Mouse (Mus musculus) embryonic facial prominence, embryonic 15.5 days (tissue): ENCODE data around the gene Olfr1220. TPM values are rescaled to one million over a fixed set of nuclear protein-coding genes. Genes with fewer than 3 reads are reported as not detected.

ENCODE experiments used
- ATAC-seq: fragments of 200-750 bp; cut with Nextera tagmentation; 2 replicates; pipeline ENCODE4 v1.8.0; 2017; ENCODE audit warnings: low read depth, moderate TSS enrichment; ENCODE audit not compliant: insufficient number of reproducible peaks, low FRiP score, low TSS enrichment
- H3K27ac ChIP-seq: fragments of 300-500 bp; sonication (generic); replicated peaks from 2 replicates; pipeline ENCODE4 v1.5.1; 2015; ENCODE audit warnings: mild to moderate bottlenecking, inconsistent platforms
- H3K27me3 ChIP-seq: fragments of 300-500 bp; sonication (generic); 2 replicates; pipeline ENCODE4 v1.6.1; 2015; ENCODE audit warnings: inconsistent platforms
- H3K36me3 ChIP-seq: fragments of 300-500 bp; sonication (generic); 2 replicates; pipeline ENCODE4 v1.6.1; 2015; ENCODE audit warnings: mild to moderate bottlenecking, inconsistent platforms
- H3K4me1 ChIP-seq: fragments of 300-500 bp; sonication (generic); 2 replicates; pipeline ENCODE4 v1.6.1; 2015; ENCODE audit warnings: inconsistent platforms
- H3K4me2 ChIP-seq: fragments of 300-500 bp; sonication (generic); replicated peaks from 2 replicates; pipeline ENCODE4 v1.6.1; 2015; ENCODE audit warnings: mild to moderate bottlenecking, inconsistent platforms
- H3K4me3 ChIP-seq: fragments of 300-500 bp; sonication (generic); replicated peaks from 2 replicates; pipeline ENCODE4 v1.5.1; 2015; ENCODE audit warnings: mild to moderate bottlenecking, inconsistent platforms
- H3K9ac ChIP-seq: fragments of 300-500 bp; sonication (generic); 2 replicates; pipeline ENCODE4 v1.6.1; 2015; ENCODE audit warnings: inconsistent platforms
- H3K9me3 ChIP-seq: fragments of 300-500 bp; sonication (generic); replicated peaks from 2 replicates; pipeline ENCODE4 v1.6.1; 2016; ENCODE audit warnings: inconsistent platforms
- WGBS: fragments of 180-500 bp; shearing (Covaris S2); methylation state at CpG from one replicate; pipeline ENCODE4 v1.1.7; 2015; 5-methylcytosine and 5-hydroxymethylcytosine counted together
- polyA plus RNA-seq: library from polyadenylated mRNA; unstranded; fragments of >200 nt; fragmentation: Nextera tagmentation; extraction: Ambion mirVana; gene quantifications from 2 replicates; pipeline ENCODE4 v1.2.1, GENCODE M21; 2015

Olfr1220 gene
- polyA plus RNA-seq: not detected in 2 replicates

DNA sequence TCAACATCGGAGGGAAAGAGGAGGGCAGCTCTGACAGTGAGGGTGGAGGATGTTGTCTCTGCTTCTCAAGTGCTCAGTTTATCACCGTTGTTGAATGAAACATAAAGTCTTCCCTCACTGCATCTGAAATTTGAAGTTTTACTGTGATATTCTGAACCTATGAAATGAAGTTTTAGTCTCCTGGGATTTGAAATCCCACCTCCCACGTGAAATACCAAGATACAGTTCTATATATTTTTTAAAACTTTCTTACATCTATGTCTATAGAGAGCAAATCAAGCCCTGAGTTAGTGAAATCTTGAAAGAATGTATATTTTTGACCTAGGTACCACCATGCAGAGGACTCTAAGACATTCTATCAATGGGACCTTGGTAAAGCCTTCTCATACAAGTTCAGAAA is at the start of gene Olfr1220:
Gene Olfr1220, minus strand, starts transcription at position 101 of the 400 bp plus-strand sequence.
- ATAC-seq: no peak
- WGBS: 79% methylated on average over 3 of the region's 3 CpGs

DNA sequence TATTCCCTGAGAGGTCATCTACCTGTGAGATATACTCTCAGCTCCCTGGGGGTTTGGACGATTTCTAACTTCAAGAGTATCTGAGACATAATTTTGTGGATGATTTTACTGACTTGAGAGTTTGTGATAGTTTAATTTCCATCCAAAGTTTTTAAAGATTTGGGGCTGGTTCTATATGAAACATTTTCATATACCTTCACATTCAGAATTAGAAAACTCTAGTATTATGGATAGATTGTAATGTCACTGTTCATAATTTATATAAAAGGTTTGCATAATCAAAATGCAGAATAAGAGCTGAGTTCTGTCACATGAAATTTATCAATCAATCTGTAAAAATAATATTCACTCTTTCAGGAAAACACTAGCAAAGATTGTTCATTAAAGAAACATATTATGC is 44.8 kb upstream of the Olfr1220 start, which contains the start of gene Olfr1223:
Gene Olfr1223, minus strand, starts transcription at position 101 of the 400 bp plus-strand sequence.
- 71% methylated on average over 1 of the region's 1 CpGs for WGBS
- no peak for ATAC-seq
- H3K4me2 ChIP-seq: no peak within 1 kb of the TSS
- H3K9me3 ChIP-seq: no peaks in the 10 kb centered on the region
- no peaks in the 10 kb centered on the region for H3K4me1 ChIP-seq
- no peak within 1 kb of the TSS for H3K9ac ChIP-seq
- H3K36me3 ChIP-seq: no peaks in the 10 kb centered on the region
- no peaks in the 10 kb centered on the region for H3K27me3 ChIP-seq
- H3K27ac ChIP-seq: no peak within 1 kb of the TSS
- H3K4me3 ChIP-seq: no peak within 1 kb of the TSS

More for the DNA sequence above, at the start of gene Olfr1220:
- H3K27ac ChIP-seq: no peak within 1 kb of the TSS
- H3K36me3 ChIP-seq: no peaks in the 10 kb centered on the region
- H3K27me3 ChIP-seq: no peaks in the 10 kb centered on the region
- no peaks in the 10 kb centered on the region for H3K9me3 ChIP-seq
- H3K4me3 ChIP-seq: no peak within 1 kb of the TSS
- no peak within 1 kb of the TSS for H3K4me2 ChIP-seq
- H3K9ac ChIP-seq: no peak within 1 kb of the TSS
- H3K4me1 ChIP-seq: no peaks in the 10 kb centered on the region

DNA sequence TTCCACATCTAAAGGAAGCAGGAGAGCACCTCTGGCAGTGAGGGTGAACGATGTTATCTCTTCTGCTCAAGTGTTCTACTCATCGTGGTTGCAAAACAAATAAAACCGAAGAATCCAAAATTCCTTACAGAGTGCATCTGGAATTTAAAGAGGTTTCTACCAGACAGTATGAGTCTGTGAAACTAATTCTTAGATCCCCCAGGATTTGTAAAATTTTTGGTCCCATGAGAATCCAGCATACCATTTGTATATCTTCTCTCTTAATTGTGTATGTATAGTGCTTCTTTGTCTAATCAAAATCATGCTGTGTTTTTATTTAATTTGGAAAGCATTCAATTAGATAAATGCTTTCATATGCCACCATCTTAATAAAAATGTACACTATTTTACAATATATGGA is 26.3 kb upstream of the Olfr1220 start, which contains the start of gene Olfr1222:
Gene Olfr1222, minus strand, starts transcription at position 101 of the 400 bp plus-strand sequence.
- Histone ChIP-seq H3K9me3 (no peaks in the 10 kb centered on the region), H3K9ac (no peak within 1 kb of the TSS), H3K4me3 (no peak within 1 kb of the TSS), H3K4me1 (no peaks in the 10 kb centered on the region), H3K27me3 (no peaks in the 10 kb centered on the region), H3K36me3 (no peaks in the 10 kb centered on the region), H3K4me2 (no peak within 1 kb of the TSS), H3K27ac (no peak within 1 kb of the TSS)
- no peak for ATAC-seq
- WGBS: 59% methylated on average over 3 of the region's 3 CpGs

DNA sequence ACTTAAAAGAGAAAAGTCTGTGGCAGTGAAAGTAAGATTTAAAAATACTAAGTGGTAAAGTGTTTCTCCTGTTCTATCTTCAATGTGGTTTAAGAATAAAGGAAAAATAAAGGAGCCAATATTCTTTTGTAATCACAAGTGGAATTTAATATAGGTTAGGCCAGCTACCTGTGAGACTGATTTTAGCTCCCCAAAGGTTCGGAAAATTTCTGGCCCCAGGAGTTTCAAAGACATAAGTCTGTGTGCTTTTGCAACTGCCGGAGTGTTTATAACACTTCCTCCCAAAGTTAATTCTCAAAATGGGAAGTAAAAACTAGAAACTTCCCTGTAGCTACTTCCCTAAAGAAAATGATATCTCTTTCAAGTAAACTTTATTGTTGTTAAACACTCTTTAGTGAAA is 10.5 kb upstream of the Olfr1220 start, which contains the start of gene Olfr1221:
Gene Olfr1221, minus strand, starts transcription at position 101 of the 400 bp plus-strand sequence.
- Histone ChIP-seq H3K27me3 (no peaks in the 10 kb centered on the region), H3K9ac (no peak within 1 kb of the TSS), H3K27ac (no peak within 1 kb of the TSS), H3K9me3 (no peaks in the 10 kb centered on the region), H3K4me2 (no peak within 1 kb of the TSS), H3K4me1 (no peaks in the 10 kb centered on the region), H3K4me3 (no peak within 1 kb of the TSS), H3K36me3 (no peaks in the 10 kb centered on the region)
- WGBS: 74% methylated on average over 2 of the region's 2 CpGs
- no peak for ATAC-seq

DNA sequence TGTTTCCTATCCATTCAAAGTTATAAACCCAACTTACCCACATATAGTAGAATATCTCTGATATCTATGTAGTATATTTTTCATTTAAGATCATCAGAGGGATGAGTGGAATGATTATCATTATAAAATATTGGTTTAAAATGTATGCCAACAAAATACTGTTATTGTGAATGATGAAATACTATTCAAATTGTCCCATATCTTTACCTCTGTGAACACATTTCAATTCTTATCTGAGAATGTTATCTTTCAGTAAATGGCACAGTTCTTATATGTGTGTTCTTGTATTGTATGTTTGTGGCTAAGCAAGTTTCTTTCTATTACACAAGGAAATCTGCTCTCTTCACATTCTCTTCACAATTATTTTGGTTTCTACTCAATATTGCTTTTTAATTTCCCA is 984 bp downstream of the Olfr1220 start:
- Histone ChIP-seq H3K4me1 (no peaks in the 10 kb centered on the region), H3K9me3 (no peaks in the 10 kb centered on the region), H3K4me3 (no peak overlapping the region), H3K36me3 (no peaks in the 10 kb centered on the region), H3K9ac (no peak overlapping the region), H3K4me2 (no peak overlapping the region), H3K27me3 (no peaks in the 10 kb centered on the region), H3K27ac (no peak overlapping the region)
- ATAC-seq: no peak

DNA sequence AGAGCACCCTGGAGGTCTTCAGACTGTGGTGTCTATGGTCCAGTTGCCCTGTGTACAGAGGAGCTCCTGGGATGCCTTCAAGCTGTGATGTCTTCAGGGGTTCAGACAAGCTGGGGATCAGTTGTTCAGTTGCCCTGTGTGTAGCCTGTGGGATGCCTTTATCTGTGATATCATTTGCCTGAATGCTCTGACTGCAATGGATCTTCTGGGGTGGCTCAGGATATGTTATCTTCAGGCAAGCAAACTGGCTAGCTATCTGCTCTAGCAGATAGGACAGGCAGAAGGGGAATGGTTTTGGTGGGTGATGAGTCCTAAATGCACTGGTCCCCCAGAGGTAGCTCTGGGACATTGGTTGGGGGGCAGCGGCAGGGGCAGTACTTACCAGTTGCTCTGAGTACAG is 12.8 kb downstream of the Olfr1220 start:
- WGBS: 92% methylated on average over 1 of the region's 1 CpGs
- Histone ChIP-seq H3K4me3 (no peak overlapping the region), H3K27ac (no peak overlapping the region), H3K9me3 (no peaks in the 10 kb centered on the region), H3K4me1 (no peaks in the 10 kb centered on the region), H3K27me3 (no peaks in the 10 kb centered on the region), H3K36me3 (no peaks in the 10 kb centered on the region), H3K4me2 (no peak overlapping the region), H3K9ac (no peak overlapping the region)
- ATAC-seq: no peak

DNA sequence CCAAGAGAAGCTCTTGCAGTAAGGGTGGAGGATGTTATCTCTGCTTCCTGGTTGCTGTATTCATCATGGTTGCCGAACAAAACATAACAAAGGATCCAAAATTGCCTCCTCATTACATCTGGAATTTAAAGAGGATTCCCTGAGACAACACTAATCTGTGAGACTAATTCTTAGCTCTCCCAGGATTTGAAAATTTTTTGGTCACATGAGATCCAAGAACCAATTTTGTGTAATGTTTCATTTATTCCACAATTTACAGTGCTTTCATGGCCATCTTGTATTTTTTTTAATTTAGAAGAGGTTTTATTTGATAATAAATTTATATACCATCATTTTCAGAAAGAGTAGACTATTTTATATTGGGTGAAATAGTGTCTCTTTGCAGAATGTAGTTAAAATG is 23.2 kb downstream of the Olfr1220 start, which contains the start of gene Olfr1219:
Gene Olfr1219, minus strand, starts transcription at position 101 of the 400 bp plus-strand sequence.
- ATAC-seq: no peak
- WGBS: 54% methylated on average over 1 of the region's 1 CpGs
- Histone ChIP-seq H3K9me3 (no peaks in the 10 kb centered on the region), H3K9ac (no peak within 1 kb of the TSS), H3K27ac (no peak within 1 kb of the TSS), H3K4me2 (no peak within 1 kb of the TSS), H3K36me3 (no peaks in the 10 kb centered on the region), H3K4me3 (no peak within 1 kb of the TSS), H3K27me3 (no peaks in the 10 kb centered on the region), H3K4me1 (no peaks in the 10 kb centered on the region)

DNA sequence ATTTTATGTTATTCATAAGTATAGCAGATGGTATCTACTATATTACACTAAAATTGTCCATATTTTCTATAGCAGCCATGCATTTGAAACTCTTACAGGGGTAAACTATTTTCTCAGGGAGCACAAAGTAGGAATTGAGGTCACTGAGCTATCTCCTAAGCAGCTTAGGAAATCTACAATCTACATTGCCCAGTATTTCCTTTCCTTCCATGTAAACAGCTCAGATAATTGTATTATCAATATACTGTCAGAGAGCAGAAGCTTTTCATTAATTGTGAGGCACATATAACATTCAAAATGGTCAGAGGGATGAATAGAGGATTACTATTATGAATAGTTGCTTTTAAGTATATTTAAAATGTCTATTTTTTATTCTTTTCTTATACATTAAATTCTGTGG is 25.1 kb downstream of the Olfr1220 start:
- no peaks in the 10 kb centered on the region for H3K36me3 ChIP-seq
- no peak for ATAC-seq
- no peaks in the 10 kb centered on the region for H3K27me3 ChIP-seq
- no peaks in the 10 kb centered on the region for H3K4me1 ChIP-seq
- H3K9ac ChIP-seq: no peak overlapping the region
- H3K4me3 ChIP-seq: no peak overlapping the region
- H3K4me2 ChIP-seq: no peak overlapping the region
- no peaks in the 10 kb centered on the region for H3K9me3 ChIP-seq
- no peak overlapping the region for H3K27ac ChIP-seq

DNA sequence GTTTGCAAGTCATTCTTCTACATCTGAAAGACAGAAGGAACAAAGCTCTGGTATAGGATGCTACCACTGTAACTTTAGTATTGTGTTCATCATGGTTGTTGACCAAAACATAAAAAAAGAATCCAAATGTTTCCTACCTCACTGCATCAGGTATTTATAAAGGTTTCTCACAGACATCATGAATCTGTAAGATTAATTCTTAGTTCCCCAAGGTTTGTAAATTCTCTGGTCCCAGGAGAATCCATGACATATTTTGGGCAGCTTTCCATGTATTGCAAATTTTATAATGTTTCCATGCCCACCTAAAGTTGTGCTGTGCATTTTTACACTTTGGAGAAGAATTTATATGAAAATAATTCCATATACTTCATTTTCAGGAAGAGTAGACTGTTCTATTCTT is 45.5 kb downstream of the Olfr1220 start, which contains the start of gene Olfr1218:
Gene Olfr1218, minus strand, starts transcription at position 101 of the 400 bp plus-strand sequence.
- Histone ChIP-seq H3K36me3 (no peaks in the 10 kb centered on the region), H3K27ac (no peak within 1 kb of the TSS), H3K9ac (no peak within 1 kb of the TSS), H3K27me3 (no peaks in the 10 kb centered on the region), H3K4me2 (no peak within 1 kb of the TSS), H3K9me3 (no peaks in the 10 kb centered on the region), H3K4me1 (no peaks in the 10 kb centered on the region), H3K4me3 (no peak within 1 kb of the TSS)
- ATAC-seq: no peak

Other genes starting within 250 kb of the Olfr1220 start
- not detected in 2 replicates for gene Olfr1206, start 243.6 kb downstream of the Olfr1220 start, polyA plus RNA-seq
- gene Olfr1208, start 204.5 kb downstream of the Olfr1220 start, polyA plus RNA-seq: 0.11 TPM in 1 of 2 replicates, not detected in the other
- gene Olfr1209, start 191.7 kb downstream of the Olfr1220 start, polyA plus RNA-seq: not detected in 2 replicates
- gene Olfr1211, start 168.7 kb downstream of the Olfr1220 start, polyA plus RNA-seq: not detected in 2 replicates
- not detected in 2 replicates for gene Olfr1212, start 152.9 kb downstream of the Olfr1220 start, polyA plus RNA-seq
- 0.09 TPM in 1 of 2 replicates, not detected in the other for gene Gm13762, start 126.6 kb downstream of the Olfr1220 start, polyA plus RNA-seq
- not detected in 2 replicates for gene Olfr1214, start 114.2 kb downstream of the Olfr1220 start, polyA plus RNA-seq
- not detected in 2 replicates for gene Olfr1215, start 99.9 kb downstream of the Olfr1220 start, polyA plus RNA-seq
- not detected in 2 replicates for gene Olfr1216, start 88.5 kb downstream of the Olfr1220 start, polyA plus RNA-seq
- 0.04 TPM in 1 of 2 replicates, not detected in the other for gene Olfr1217, start 74.8 kb downstream of the Olfr1220 start, polyA plus RNA-seq
- gene Olfr1218, start 45.6 kb downstream of the Olfr1220 start, polyA plus RNA-seq: not detected in 2 replicates
- gene Olfr1219, start 23.3 kb downstream of the Olfr1220 start, polyA plus RNA-seq: not detected in 2 replicates
- 0.24 TPM in 1 of 2 replicates, not detected in the other for gene Olfr1221, start 10.4 kb upstream of the Olfr1220 start, polyA plus RNA-seq
- 0.05 TPM in 1 of 2 replicates, not detected in the other for gene Olfr1222, start 26.2 kb upstream of the Olfr1220 start, polyA plus RNA-seq
- not detected in 2 replicates for gene Olfr1223, start 44.7 kb upstream of the Olfr1220 start, polyA plus RNA-seq
- not detected in 2 replicates for gene Olfr1224-ps1, start 57.3 kb upstream of the Olfr1220 start, polyA plus RNA-seq
- not detected in 2 replicates for gene Olfr1225, start 67.8 kb upstream of the Olfr1220 start, polyA plus RNA-seq
- gene Olfr1226, start 93.2 kb upstream of the Olfr1220 start, polyA plus RNA-seq: not detected in 2 replicates
- not detected in 2 replicates for gene Olfr1228, start 147.2 kb upstream of the Olfr1220 start, polyA plus RNA-seq
- gene Olfr1229, start 181.2 kb upstream of the Olfr1220 start, polyA plus RNA-seq: not detected in 2 replicates
- not detected in 2 replicates for gene Olfr1230, start 190.4 kb upstream of the Olfr1220 start, polyA plus RNA-seq
- gene Olfr1231, start 200.2 kb upstream of the Olfr1220 start, polyA plus RNA-seq: 0.11 TPM in 1 of 2 replicates, not detected in the other
- gene Olfr1232, start 222.8 kb upstream of the Olfr1220 start, polyA plus RNA-seq: not detected in 2 replicates
- gene Olfr1233, start 235.6 kb upstream of the Olfr1220 start, polyA plus RNA-seq: not detected in 2 replicates